Mouse (Mus musculus) heart, postnatal 36 days (tissue): ENCODE data around the gene Abl2. TPM values are rescaled to one million over a fixed set of nuclear protein-coding genes. Genes with fewer than 3 reads are reported as not detected.

Source experiments
- total RNA-seq, 2 experiments: library from RNA; stranded (reverse); gene quantifications; 2 replicates each; pipeline ENCODE4 v1.2.3; 2021

Abl2 gene
- total RNA-seq, 2 experiments from 2014 or later = 21.0 to 21.5 TPM

Other genes starting within 250 kb of the Abl2 start
- gene Nphs2, start 248.1 kb upstream of the Abl2 start, total RNA-seq = not detected
- gene Gm2000, start 192.7 kb upstream of the Abl2 start, total RNA-seq = 100 to 1,000 TPM; 405 to 414 TPM
- gene Axdnd1, start 137.6 kb upstream of the Abl2 start, total RNA-seq = not detected
- 1 to 10 TPM; 7.9 to 8.9 TPM for gene Soat1, start 84.5 kb upstream of the Abl2 start, total RNA-seq
- gene Gm10031, start 34.8 kb upstream of the Abl2 start, total RNA-seq = 10 to 100 TPM; 48.9 to 51.9 TPM
- gene Tor3a, start 115.6 kb downstream of the Abl2 start, total RNA-seq = 10 to 100 TPM; 10.8 to 14.2 TPM
- 10 to 100 TPM; 55.4 to 56.6 TPM for gene Fam20b, start 160.3 kb downstream of the Abl2 start, total RNA-seq